Mouse (Mus musculus) testis, adult 2 months (tissue): ENCODE results near the gene Amhr2.
A peak's percentile ranks its signal among the peaks of the same experiment; 100 is the strongest.

ENCODE experiments used
- CTCF ChIP-seq: fragments of 200-500 bp; IDR thresholded peaks from 2 replicates; pipeline ENCODE4 v1.5.1; 2012; ENCODE audit warnings: low read depth, mild to moderate bottlenecking, inconsistent platforms, low read length, moderate library complexity; ENCODE audit not compliant: control insufficient read depth, insufficient read depth, insufficient replicate concordance
- POLR2A ChIP-seq: fragments of 200-500 bp; IDR thresholded peaks from 2 replicates; pipeline ENCODE4 v1.6.1; 2012; ENCODE audit warnings: low read depth, mild to moderate bottlenecking, inconsistent platforms, low read length, moderate library complexity; ENCODE audit not compliant: control insufficient read depth

DNA sequence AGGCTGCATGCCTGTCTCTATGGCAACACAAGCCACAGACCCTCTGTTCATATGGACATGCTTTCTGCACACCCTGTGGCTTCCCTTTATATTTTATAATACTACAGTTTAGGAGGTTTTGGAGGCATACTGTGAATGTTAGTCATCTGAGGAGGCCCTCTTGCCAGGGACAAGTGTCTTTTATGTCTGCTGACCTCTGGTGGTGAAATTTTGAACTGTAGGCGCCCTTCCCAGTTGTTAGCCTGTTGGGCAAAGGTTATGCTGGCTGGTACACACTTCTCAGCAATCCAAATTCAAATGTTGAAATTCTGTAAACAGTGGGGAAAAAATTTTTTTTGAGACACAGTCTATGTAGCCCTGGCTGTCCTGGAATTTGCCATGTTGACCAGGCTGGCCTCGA is 2.7 kb upstream of the Amhr2 start:
- TF ChIP-seq POLR2A: no peak
- peak; percentile 23; the same call in 1 of the 2 replicates for TF ChIP-seq CTCF
